Mouse (Mus musculus) liver, adult 2 months (tissue): ENCODE data around the gene Cnih4.

ENCODE experiments used
- CTCF ChIP-seq: fragments of 200-500 bp; IDR thresholded peaks from 2 replicates; pipeline ENCODE4 v1.5.1; 2011; ENCODE audit warnings: low read depth, low read length, control low read depth
- POLR2A ChIP-seq: fragments of 200-500 bp; IDR thresholded peaks from 2 replicates; pipeline ENCODE4 v1.6.1; 2011; ENCODE audit warnings: low read length, control low read depth; ENCODE audit not compliant: insufficient read depth; ENCODE audit errors: extremely low read depth

DNA sequence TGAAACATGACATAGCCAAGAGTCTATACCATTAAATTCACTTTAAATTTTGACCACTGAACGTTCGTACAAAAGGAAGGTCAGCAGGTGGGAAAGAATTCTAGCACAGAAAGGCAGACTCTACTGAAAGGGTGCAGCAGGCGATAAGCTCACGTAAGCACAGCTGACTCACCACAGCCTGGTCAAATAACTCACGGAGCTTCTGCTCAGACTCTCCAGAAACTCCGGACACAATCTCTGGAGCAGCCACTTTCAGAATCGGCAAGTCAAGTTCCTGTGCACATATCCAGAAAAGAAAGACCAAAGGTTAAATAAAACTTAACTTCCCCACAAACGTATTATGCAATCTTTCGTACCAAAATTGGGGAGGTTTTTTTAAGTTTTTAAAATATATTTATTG, 17.7 kb upstream of the Cnih4 start:
- no peak for TF ChIP-seq POLR2A
- no peak for TF ChIP-seq CTCF
